Mouse (Mus musculus) stomach, postnatal 0 days (tissue): ENCODE data around the gene Pdia4. TPM values are rescaled to one million over a fixed set of nuclear protein-coding genes. Genes with fewer than 3 reads are reported as not detected.

Experiments
- ATAC-seq: fragments of 200-750 bp; cut with Nextera tagmentation; 2 replicates; pipeline ENCODE4 v1.8.0; 2017; ENCODE audit not compliant: low FRiP score, low TSS enrichment
- DNase-seq: peaks from one replicate; pipeline ENCODE4 v3.0.0-alpha.2; 2016; ENCODE audit warnings: low spot score
- H3K27ac ChIP-seq: fragments of 300-500 bp; sonication (generic); replicated peaks from 2 replicates; pipeline ENCODE4 v1.5.1; 2014; ENCODE audit warnings: mild to moderate bottlenecking, control low read depth
- H3K27me3 ChIP-seq: fragments of 300-500 bp; sonication (generic); 2 replicates; pipeline ENCODE4 v1.6.1; 2014; ENCODE audit warnings: low read length; ENCODE audit not compliant: control insufficient read depth, insufficient read depth
- H3K36me3 ChIP-seq: fragments of 300-500 bp; sonication (generic); 2 replicates; pipeline ENCODE4 v1.6.1; 2014; ENCODE audit warnings: low read length, mixed read lengths; ENCODE audit not compliant: control insufficient read depth, insufficient read depth
- H3K4me1 ChIP-seq: fragments of 300-500 bp; sonication (generic); replicated peaks from 2 replicates; pipeline ENCODE4 v1.6.1; 2014; ENCODE audit warnings: antibody characterized with exemption; ENCODE audit not compliant: control insufficient read depth, insufficient read depth
- H3K4me2 ChIP-seq: fragments of 300-500 bp; sonication (generic); replicated peaks from 2 replicates; pipeline ENCODE4 v1.6.1; 2014; ENCODE audit warnings: low read depth, mild to moderate bottlenecking, control low read depth, moderate library complexity
- H3K4me3 ChIP-seq: fragments of 300-500 bp; sonication (generic); 2 replicates; pipeline ENCODE4 v1.5.1; 2014; ENCODE audit warnings: low read depth, low read length, control low read depth
- H3K9ac ChIP-seq: fragments of 300-500 bp; sonication (generic); 2 replicates; pipeline ENCODE4 v1.6.1; 2014; ENCODE audit warnings: mild to moderate bottlenecking, low read length, control low read depth, mixed read lengths
- H3K9me3 ChIP-seq: fragments of 300-500 bp; sonication (generic); 2 replicates; pipeline ENCODE4 v1.6.1; 2016; ENCODE audit warnings: low read length; ENCODE audit not compliant: control insufficient read depth
- CTCF ChIP-seq: IDR thresholded peaks from 2 replicates; pipeline ENCODE4 v1.5.1; 2016; ENCODE audit warnings: antibody characterized with exemption, low read depth, mild to moderate bottlenecking, moderate library complexity
- EP300 ChIP-seq: optimal IDR thresholded peaks from 2 replicates; pipeline ENCODE3; 2016; ENCODE audit warnings: antibody characterized with exemption
- WGBS: fragments of 180-500 bp; shearing (Covaris S2); extraction: QIAGEN DNeasy Blood & Tissue Kit; methylation state at CpG from one replicate; pipeline ENCODE4 v1.1.7; 2014; 5-methylcytosine and 5-hydroxymethylcytosine counted together
- polyA plus RNA-seq: library from polyadenylated mRNA; unstranded; fragments of >200 nt; fragmentation: Nextera tagmentation; extraction: Ambion mirVana; gene quantifications from 2 replicates; pipeline ENCODE4 v1.2.1, GENCODE M21; 2015

Gene Pdia4
- polyA plus RNA-seq, 1 experiment from 2014 or later, result 169 TPM

- Histone ChIP-seq H3K27ac (no peak overlapping the region), H3K36me3 (no peaks in the 10 kb centered on the region), H3K9me3 (no peaks in the 10 kb centered on the region), H3K4me3 (no peak overlapping the region), H3K4me2 (no peak overlapping the region), H3K9ac (no peak overlapping the region), H3K27me3 (no peaks in the 10 kb centered on the region), H3K4me1 (no peaks in the 10 kb centered on the region)
- 92% methylated on average over 23 of the region's 23 CpGs for WGBS
- no peak for DNase-seq
- TF ChIP-seq CTCF, result no peak
- no peak for TF ChIP-seq EP300
- no peak for ATAC-seq
Measured at GRCm38 (mm10) chr6:47819626-47820325, 6.5 kb upstream of the Pdia4 start.

GRCm38 (mm10) chr6:47818721-47819120 is 5.5 kb upstream of the Pdia4 start:
- Histone ChIP-seq H3K4me2 (no peak overlapping the region), H3K27me3 (no peaks in the 10 kb centered on the region), H3K36me3 (no peaks in the 10 kb centered on the region), H3K4me1 (no peaks in the 10 kb centered on the region), H3K9ac (no peak overlapping the region), H3K9me3 (no peaks in the 10 kb centered on the region), H3K27ac (no peak overlapping the region), H3K4me3 (no peak overlapping the region)
- WGBS, result 69% methylated on average over 8 of the region's 8 CpGs
- TF ChIP-seq CTCF (no peak), EP300 (no peak)
- no peak for DNase-seq
- ATAC-seq, result no peak

GRCm38 (mm10) chr6:47816151-47816550 is 2.9 kb upstream of the Pdia4 start:
- WGBS, result 79% methylated on average over 1 of the region's 1 CpGs

GRCm38 (mm10) chr6:47812271-47812915 is 837 bp downstream of the Pdia4 start:
- Histone ChIP-seq H3K36me3 (no peaks in the 10 kb centered on the region), H3K9ac (peak overlapping the region; percentile 75), H3K4me1 (peaks cover 7% of the 10 kb centered on the region), H3K4me3 (peak overlapping the region; percentile 75), H3K9me3 (no peaks in the 10 kb centered on the region), H3K27me3 (no peaks in the 10 kb centered on the region), H3K27ac (peak overlapping the region; percentile 91), H3K4me2 (peak overlapping the region; percentile 62)
- WGBS, result under 1% methylated on average over 17 of the region's 17 CpGs
- no peak for DNase-seq
- no peak for ATAC-seq
- TF ChIP-seq CTCF (no peak), EP300 (no peak)

More at GRCm38 (mm10) chr6:47816151-47816550, 2.9 kb upstream of the Pdia4 start:
- Histone ChIP-seq H3K9me3 (no peaks in the 10 kb centered on the region), H3K4me1 (peaks cover 7% of the 10 kb centered on the region), H3K4me3 (no peak overlapping the region), H3K27ac (no peak overlapping the region), H3K27me3 (no peaks in the 10 kb centered on the region), H3K4me2 (no peak overlapping the region), H3K9ac (no peak overlapping the region), H3K36me3 (no peaks in the 10 kb centered on the region)
- no peak for TF ChIP-seq CTCF
- no peak for TF ChIP-seq EP300
- ATAC-seq, result no peak
- no peak for DNase-seq

GRCm38 (mm10) chr6:47811324-47811723 is 1.9 kb downstream of the Pdia4 start:
- H3K27me3 ChIP-seq, result no peaks in the 10 kb centered on the region
- TF ChIP-seq EP300 (no peak), CTCF (no peak)
- peaks cover 6% of the 10 kb centered on the region for H3K36me3 ChIP-seq
- peak overlapping the region; percentile 62 for H3K4me2 ChIP-seq
- DNase-seq (no peak), ATAC-seq (no peak)
- no peaks in the 10 kb centered on the region for H3K9me3 ChIP-seq
- H3K4me1 ChIP-seq, result peaks cover 7% of the 10 kb centered on the region
- peak overlapping the region; percentile 75 for H3K9ac ChIP-seq
- WGBS, result 35% methylated on average over 5 of the region's 5 CpGs
- H3K4me3 ChIP-seq, result peak overlapping the region; percentile 75
- H3K27ac ChIP-seq, result 0 out of 2 replicates have a peak overlapping the region, but pooled peaks have one; percentile 18

- H3K4me1 ChIP-seq, result peaks cover 7% of the 10 kb centered on the region
- DNase-seq, result no peak
- no peaks in the 10 kb centered on the region for H3K9me3 ChIP-seq
- H3K4me2 ChIP-seq, result no peak overlapping the region
- H3K4me3 ChIP-seq, result no peak overlapping the region
- H3K27me3 ChIP-seq, result no peaks in the 10 kb centered on the region
- TF ChIP-seq CTCF (peak; percentile 14; the same call in 1 of the 2 replicates), EP300 (no peak)
- ATAC-seq, result no peak
- no peak overlapping the region for H3K9ac ChIP-seq
- H3K36me3 ChIP-seq, result peaks cover 9% of the 10 kb centered on the region
- H3K27ac ChIP-seq, result no peak overlapping the region
- WGBS, result 69% methylated on average over 2 of the region's 2 CpGs
Measured at GRCm38 (mm10) chr6:47810181-47810580, 3.0 kb downstream of the Pdia4 start.
